Comparison of ENCODE assay signal across 8 mouse cellular contexts in the genomic region with DNA sequence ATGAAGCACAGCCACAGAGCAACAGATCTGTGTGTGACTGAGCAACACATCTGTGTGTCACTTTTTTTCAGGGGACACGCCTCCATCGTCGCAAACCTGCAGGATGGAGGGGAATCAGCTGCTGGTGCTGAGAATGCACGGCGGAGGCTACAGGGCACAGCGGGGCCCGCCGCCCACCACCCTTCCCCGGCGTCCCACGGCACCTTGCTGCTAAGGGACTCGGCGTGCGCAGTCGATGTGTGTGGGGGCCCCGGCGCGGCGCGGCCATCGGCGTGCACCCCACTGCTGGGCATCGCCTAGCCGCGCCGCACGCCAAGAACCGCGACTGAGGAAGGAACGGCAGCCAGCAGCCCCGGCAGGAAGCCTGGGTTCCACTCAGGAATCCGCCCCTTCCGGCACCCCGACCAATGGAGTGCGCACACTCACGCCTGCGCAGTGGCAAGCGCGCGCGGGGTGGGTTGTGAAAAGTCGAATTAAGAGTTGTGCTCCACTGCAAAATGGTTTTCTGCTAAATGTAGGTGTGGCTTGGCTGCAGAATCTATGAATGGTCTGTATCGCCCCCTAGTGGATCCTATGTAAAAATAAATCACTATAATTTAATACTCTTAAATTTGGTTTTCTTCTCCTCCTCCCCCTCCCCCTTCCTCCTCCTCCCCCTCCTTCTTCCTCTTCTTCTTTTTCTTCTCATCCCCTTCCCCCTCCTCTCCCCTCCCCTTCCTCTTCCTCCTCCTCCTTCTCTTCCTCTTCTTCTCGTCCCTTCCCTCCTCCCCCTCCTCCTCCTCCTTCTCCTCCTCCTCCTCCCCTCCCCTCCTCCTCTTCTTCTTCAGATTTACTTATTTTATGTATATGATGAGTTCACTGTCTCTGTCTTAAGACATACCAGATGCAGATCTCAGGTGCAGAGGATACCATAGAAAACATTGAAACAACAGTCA. TPM values are rescaled to one million over a fixed set of nuclear protein-coding genes. Genes with fewer than 3 reads are reported as not detected.
A peak's percentile ranks its signal among the peaks of the same experiment; 100 is the strongest.
DNase-seq lines count a peak whose midpoint lies in the region; ATAC-seq and TF ChIP-seq lines count a peak whose summit lies in the region.

A gene (minus strand): TSS at position 293 of the 935 bp plus-strand sequence.
A gene (minus strand): TSS at position 341 of the 935 bp plus-strand sequence.
A gene (minus strand): TSS at position 426 of the 935 bp plus-strand sequence.

- no peaks in the 10 kb centered on the region for H3K9me3 ChIP-seq in erythroblast, embryonic 14.5 days (ENCODE audit: control insufficient read depth, low read length)
- no peaks in the 10 kb centered on the region for H3K9me3 ChIP-seq in heart, embryonic 11.5 days (replicated peaks; ENCODE audit: control insufficient read depth, low read length)
- H3K9me3 ChIP-seq in kidney, embryonic 16.5 days (ENCODE audit: low read length) = no peaks in the 10 kb centered on the region

- TF ChIP-seq CTCF in C2C12 (IDR thresholded peaks at IDR 0.05; ENCODE audit: control insufficient read depth, insufficient read depth, insufficient read length) = no peak
- peak; percentile 32; the same call in 1 of the 2 replicates for TF ChIP-seq CTCF in brain, embryonic 14.5 days (IDR thresholded peaks at IDR 0.05; ENCODE audit: borderline replicate concordance, extremely low read depth, insufficient read depth, insufficient read length)
- no peak for TF ChIP-seq CTCF in liver, adult 2 months (IDR thresholded peaks at IDR 0.05; ENCODE audit: low read depth, low read length)

- peak; percentile 88 for TF ChIP-seq POLR2A in brain, embryonic 14.5 days (IDR thresholded peaks at IDR 0.05; ENCODE audit: borderline replicate concordance, extremely low read depth, insufficient read depth, insufficient read length, poor library complexity, severe bottlenecking)
- TF ChIP-seq POLR2A in liver, adult 2 months (IDR thresholded peaks at IDR 0.05; ENCODE audit: extremely low read depth, insufficient read depth, low read length) = peak; percentile 51; the same call in 1 of the 2 replicates
- peak; percentile 93 for TF ChIP-seq POLR2A in myocyte (IDR thresholded peaks at IDR 0.05; ENCODE audit: insufficient read length, low read depth)

- under 1% methylated on average over 44 of the region's 44 CpGs for WGBS in heart, embryonic 11.5 days (ENCODE audit: insufficient replicate concordance)
- under 1% methylated on average over 43 of the region's 44 CpGs for WGBS in kidney, embryonic 16.5 days
- WGBS in liver, adult 2 months = under 1% methylated on average over 43 of the region's 44 CpGs

- H3ac ChIP-seq in C2C12 (ENCODE audit: control insufficient read depth, insufficient read length, low read depth) = peak within 1 kb of the TSS; percentile 86
- H3ac ChIP-seq in myocyte (ENCODE audit: control insufficient read depth, insufficient read length) = peak within 1 kb of the TSS; percentile 41

- H3K79me3 ChIP-seq in C2C12 (ENCODE audit: low read depth) = no peaks in the 10 kb centered on the region

- peak; percentile 99 for ATAC-seq in heart, embryonic 11.5 days (replicated peaks; ENCODE audit: insufficient number of reproducible peaks, low FRiP score, low TSS enrichment)
- ATAC-seq in kidney, embryonic 16.5 days (ENCODE audit: low FRiP score, low TSS enrichment) = peak; percentile 100

- H3K36me3 ChIP-seq in C2C12 (ENCODE audit: control insufficient read depth, insufficient read depth) (peaks cover 19% of the 10 kb centered on the region), myocyte (ENCODE audit: control insufficient read depth, insufficient read depth) (peaks cover 10% of the 10 kb centered on the region)
- peaks cover 26% of the 10 kb centered on the region for H3K36me3 ChIP-seq in erythroblast, embryonic 14.5 days (ENCODE audit: control insufficient read depth)
- H3K36me3 ChIP-seq in heart, embryonic 11.5 days (ENCODE audit: control insufficient read depth, insufficient read depth, low read length) = peaks cover 8% of the 10 kb centered on the region
- H3K36me3 ChIP-seq in kidney, embryonic 16.5 days (ENCODE audit: insufficient read depth, low read length) = peaks cover 8% of the 10 kb centered on the region
- H3K36me3 ChIP-seq in liver, adult 2 months (ENCODE audit: control insufficient read depth, insufficient read depth, low read length) = peaks cover 14% of the 10 kb centered on the region
- peaks cover 2% of the 10 kb centered on the region; the same call in 1 of the 2 replicates for H3K36me3 ChIP-seq in splenic B cell, adult 2 months (ENCODE audit: control insufficient read depth, insufficient read depth, low read length, poor library complexity, severe bottlenecking)

- H3K4me2 ChIP-seq in heart, embryonic 11.5 days = peak within 1 kb of the TSS; percentile 71
- peak within 1 kb of the TSS; percentile 57 for H3K4me2 ChIP-seq in kidney, embryonic 16.5 days (replicated peaks; ENCODE audit: low read depth, low read length)
- H3K4me2 ChIP-seq in myocyte (ENCODE audit: low read depth) = peak within 1 kb of the TSS; percentile 79

- peak within 1 kb of the TSS; percentile 96 for H3K9ac ChIP-seq in heart, embryonic 11.5 days (ENCODE audit: low read depth, low read length)
- H3K9ac ChIP-seq in kidney, embryonic 16.5 days (replicated peaks; ENCODE audit: low read length) = peak within 1 kb of the TSS; percentile 94
- peak within 1 kb of the TSS; percentile 96 for H3K9ac ChIP-seq in liver, adult 2 months (ENCODE audit: low read depth, low read length)

- no peaks in the 10 kb centered on the region for H3K27me3 ChIP-seq in C2C12 (ENCODE audit: control insufficient read depth, insufficient read depth, insufficient read length)
- H3K27me3 ChIP-seq in erythroblast, embryonic 14.5 days (ENCODE audit: control insufficient read depth) = no peaks in the 10 kb centered on the region
- H3K27me3 ChIP-seq in heart, embryonic 11.5 days (ENCODE audit: control insufficient read depth, insufficient read depth, low read length) = no peaks in the 10 kb centered on the region
- no peaks in the 10 kb centered on the region for H3K27me3 ChIP-seq in kidney, embryonic 16.5 days (ENCODE audit: insufficient read depth, low read length)
- H3K27me3 ChIP-seq in liver, adult 2 months (ENCODE audit: control insufficient read depth, insufficient read depth, low read length) = no peaks in the 10 kb centered on the region
- no peaks in the 10 kb centered on the region for H3K27me3 ChIP-seq in myocyte (ENCODE audit: control insufficient read depth, insufficient read depth, insufficient read length)
- H3K27me3 ChIP-seq in splenic B cell, adult 2 months (ENCODE audit: control insufficient read depth, insufficient read depth, low read length, poor library complexity, severe bottlenecking) = no peaks in the 10 kb centered on the region

- peaks cover 10% of the 10 kb centered on the region for H3K4me1 ChIP-seq in erythroblast, embryonic 14.5 days (ENCODE audit: control insufficient read depth)
- H3K4me1 ChIP-seq in heart, embryonic 11.5 days (ENCODE audit: control insufficient read depth, insufficient read depth, low read length) = peaks cover 6% of the 10 kb centered on the region; the same call in 1 of the 2 replicates
- peaks cover 6% of the 10 kb centered on the region for H3K4me1 ChIP-seq in kidney, embryonic 16.5 days (ENCODE audit: insufficient read depth, low read length)
- H3K4me1 ChIP-seq in liver, adult 2 months (ENCODE audit: control insufficient read depth, insufficient read depth, low read length) = peaks cover 4% of the 10 kb centered on the region; the same call in 1 of the 2 replicates

- H3K4me3 ChIP-seq in C2C12 (ENCODE audit: insufficient read depth, poor library complexity, severe bottlenecking) = peak within 1 kb of the TSS; percentile 48
- H3K4me3 ChIP-seq in erythroblast, embryonic 14.5 days (replicated peaks) = peak within 1 kb of the TSS; percentile 78
- H3K4me3 ChIP-seq in heart, embryonic 11.5 days (ENCODE audit: low read depth, low read length) = peak within 1 kb of the TSS; percentile 84
- H3K4me3 ChIP-seq in kidney, embryonic 16.5 days (ENCODE audit: low read length) = peak within 1 kb of the TSS; percentile 90
- peak within 1 kb of the TSS; percentile 95 for H3K4me3 ChIP-seq in liver, adult 2 months (ENCODE audit: insufficient read depth, low read depth, low read length)
- peak within 1 kb of the TSS; percentile 39 for H3K4me3 ChIP-seq in myocyte

- DNase-seq in brain, embryonic 14.5 days (ENCODE audit: low read depth) = peak; percentile 99
- DNase-seq in liver, adult 2 months (ENCODE audit: extremely low read depth, low read depth, low spot score) = peak; percentile 90
- peak; percentile 98 for DNase-seq in splenic B cell, adult 2 months (ENCODE audit: low read depth, low spot score)

- H3K79me2 ChIP-seq in C2C12 (ENCODE audit: control insufficient read depth, insufficient read depth) = peaks cover 19% of the 10 kb centered on the region
- H3K79me2 ChIP-seq in liver, adult 2 months (ENCODE audit: control insufficient read depth, insufficient read depth, low read length) = no peaks in the 10 kb centered on the region
- peaks cover 5% of the 10 kb centered on the region for H3K79me2 ChIP-seq in myocyte (ENCODE audit: control insufficient read depth, insufficient read depth)

- peak within 1 kb of the TSS; percentile 86 for H3K27ac ChIP-seq in heart, embryonic 11.5 days (ENCODE audit: low read depth, low read length)
- H3K27ac ChIP-seq in kidney, embryonic 16.5 days (ENCODE audit: low read length) = peak within 1 kb of the TSS; percentile 83
- no peak within 1 kb of the TSS; the same call in 1 of the 2 replicates for H3K27ac ChIP-seq in liver, adult 2 months (replicated peaks; ENCODE audit: insufficient read depth, low read depth, low read length)

RNA-seq across cellular contexts. Expression of the first gene that starts in this region (rescaled TPM):
- polyA plus RNA-seq in C2C12 (2012; fragmentation: generic; extraction: Trizol) (not detected), myocyte (2012; fragmentation: generic; extraction: Trizol) (not detected)
- polyA plus RNA-seq in brain, embryonic 14.5 days (2012; rRNA removed) = not detected in 2 replicates
- 1.4 TPM in 1 of 2 replicates, not detected in the other for polyA plus RNA-seq in erythroblast, embryonic 14.5 days (2012)
- not detected in 2 replicates for polyA plus RNA-seq in heart, embryonic 11.5 days (2014; fragmentation: Nextera tagmentation; extraction: Ambion mirVana)
- polyA plus RNA-seq in kidney, embryonic 16.5 days (2015; fragmentation: Nextera tagmentation; extraction: Ambion mirVana) = 6.2 TPM in 1 of 2 replicates, not detected in the other
- total RNA-seq in liver, adult 2 months (2014; rRNA removed) = not detected in 2 replicates
- not detected in 2 replicates for polyA plus RNA-seq in liver, adult 2 months (2012; rRNA removed)

RNA-seq across cellular contexts. Expression of the second gene that starts in this region (rescaled TPM):
- 0.09 TPM for polyA plus RNA-seq in C2C12 (2012; fragmentation: generic; extraction: Trizol)
- 0.85 and 0.97 TPM in 2 replicates for polyA plus RNA-seq in brain, embryonic 14.5 days (2012; rRNA removed)
- polyA plus RNA-seq in erythroblast, embryonic 14.5 days (2012) = not detected in 2 replicates
- 0.08 and 0.33 TPM in 2 replicates for polyA plus RNA-seq in heart, embryonic 11.5 days (2014; fragmentation: Nextera tagmentation; extraction: Ambion mirVana)
- 0.39 and 0.84 TPM in 2 replicates for polyA plus RNA-seq in kidney, embryonic 16.5 days (2015; fragmentation: Nextera tagmentation; extraction: Ambion mirVana)
- total RNA-seq in liver, adult 2 months (2014; rRNA removed) = 0.20 TPM in 1 of 2 replicates, not detected in the other
- not detected in 2 replicates for polyA plus RNA-seq in liver, adult 2 months (2012; rRNA removed)
- polyA plus RNA-seq in myocyte (2012; fragmentation: generic; extraction: Trizol) = 0.04 TPM

RNA-seq across cellular contexts. Expression of the third gene that starts in this region (rescaled TPM):
- 31.9 TPM for polyA plus RNA-seq in C2C12 (2012; fragmentation: generic; extraction: Trizol)
- polyA plus RNA-seq in brain, embryonic 14.5 days (2012; rRNA removed) = 25.4 and 33.3 TPM in 2 replicates
- polyA plus RNA-seq in erythroblast, embryonic 14.5 days (2012) = 1.4 and 1.8 TPM in 2 replicates
- 86.6 and 89.9 TPM in 2 replicates for polyA plus RNA-seq in heart, embryonic 11.5 days (2014; fragmentation: Nextera tagmentation; extraction: Ambion mirVana)
- 64.1 and 66.0 TPM in 2 replicates for polyA plus RNA-seq in kidney, embryonic 16.5 days (2015; fragmentation: Nextera tagmentation; extraction: Ambion mirVana)
- 29.3 and 34.2 TPM in 2 replicates for total RNA-seq in liver, adult 2 months (2014; rRNA removed)
- polyA plus RNA-seq in liver, adult 2 months (2012; rRNA removed) = 4.5 and 4.7 TPM in 2 replicates
- polyA plus RNA-seq in myocyte (2012; fragmentation: generic; extraction: Trizol) = 40.6 TPM

Comparison
In these comparisons a context has a peak if more than half of its experiments do, and no peak if none do; other contexts are left out.
1. H3K4me3 ChIP-seq: peak in every context shown above with its lines; median percentile 95 in liver, adult 2 months; 90 in kidney, embryonic 16.5 days; 84 in heart, embryonic 11.5 days; 78 in erythroblast, embryonic 14.5 days; 48 in C2C12; 39 in myocyte.